In genomic region chr2:170250680-170251079, GRCm38 (mm10) we compare ENCODE assay signal across 21 mouse cellular contexts.
DNase-seq lines count a peak whose midpoint lies in the region; ATAC-seq and TF ChIP-seq lines count a peak whose summit lies in the region.
"Had no signal": no experiment of that assay in that cellular context is flagged by ENCODE, and none has a peak within 500 bp of the region (broad histone marks: within the 10 kb centered on the region; RNA-seq: fewer than 3 reads in every experiment).

No protein-coding gene starts in this region.

- no peak overlapping the region for H3K4me3 ChIP-seq in intestine, postnatal 0 days (ENCODE audit: low read depth, low read length)
- H3K4me3 ChIP-seq in intestine, embryonic 15.5 days (replicated peaks), result no peak overlapping the region
- no peak overlapping the region for H3K4me3 ChIP-seq in lung, embryonic 14.5 days (ENCODE audit: low read depth, low read length)
- H3K4me3 ChIP-seq in hindbrain, embryonic 11.5 days (ENCODE audit: low read depth, low read length), result no peak overlapping the region
- H3K4me3 ChIP-seq: embryonic facial prominence, embryonic 10.5 days; forebrain, embryonic 13.5 days; heart, embryonic 10.5 days; heart, embryonic 15.5 days; hindbrain, embryonic 12.5 days had no signal

- H3K4me1 ChIP-seq in intestine, postnatal 0 days (replicated peaks; ENCODE audit: control insufficient read depth, insufficient read depth, low read length), result no peaks in the 10 kb centered on the region
- H3K4me1 ChIP-seq in intestine, embryonic 15.5 days (replicated peaks), result no peaks in the 10 kb centered on the region
- H3K4me1 ChIP-seq in lung, embryonic 14.5 days (ENCODE audit: insufficient read depth), result no peaks in the 10 kb centered on the region; the same call in 1 of the 2 replicates
- H3K4me1 ChIP-seq in hindbrain, embryonic 11.5 days (replicated peaks; ENCODE audit: control insufficient read depth, insufficient read depth, low read length), result peaks cover 5% of the 10 kb centered on the region
- H3K4me1 ChIP-seq: heart, embryonic 15.5 days had no signal

- WGBS in intestine, postnatal 0 days, result 94% methylated on average over 2 of the region's 2 CpGs
- WGBS in intestine, embryonic 15.5 days, result 94% methylated on average over 2 of the region's 2 CpGs
- 93% methylated on average over 2 of the region's 2 CpGs for WGBS in lung, embryonic 14.5 days
- 89% methylated on average over 2 of the region's 2 CpGs for WGBS in hindbrain, embryonic 11.5 days

- no peaks in the 10 kb centered on the region for H3K9me3 ChIP-seq in intestine, postnatal 0 days (ENCODE audit: control insufficient read depth)
- H3K9me3 ChIP-seq in intestine, embryonic 15.5 days, result no peaks in the 10 kb centered on the region
- no peaks in the 10 kb centered on the region for H3K9me3 ChIP-seq in lung, embryonic 14.5 days (ENCODE audit: low read depth, low read length)
- no peaks in the 10 kb centered on the region for H3K9me3 ChIP-seq in hindbrain, embryonic 11.5 days (ENCODE audit: control insufficient read depth, low read length)
- H3K9me3 ChIP-seq: embryonic facial prominence, embryonic 10.5 days; forebrain, embryonic 13.5 days; heart, embryonic 10.5 days; heart, embryonic 15.5 days; hindbrain, embryonic 12.5 days had no signal

- H3K9ac ChIP-seq in intestine, postnatal 0 days (ENCODE audit: low read depth, low read length), result no peak overlapping the region
- H3K9ac ChIP-seq in intestine, embryonic 15.5 days, result no peak overlapping the region
- no peak overlapping the region for H3K9ac ChIP-seq in lung, embryonic 14.5 days
- no peak overlapping the region for H3K9ac ChIP-seq in hindbrain, embryonic 11.5 days (ENCODE audit: low read depth, low read length)
- H3K9ac ChIP-seq: forebrain, embryonic 13.5 days; forebrain, postnatal 0 days; heart, embryonic 15.5 days; hindbrain, embryonic 12.5 days had no signal

- TF ChIP-seq CTCF in intestine, postnatal 0 days (IDR thresholded peaks at IDR 0.05; ENCODE audit: low read depth), result peak; percentile 47
- 0 out of 2 replicates have a peak, but pooled peaks have one; percentile 23 for TF ChIP-seq CTCF in lung, embryonic 14.5 days (IDR thresholded peaks at IDR 0.05; ENCODE audit: low read depth)

- no peaks in the 10 kb centered on the region for H3K36me3 ChIP-seq in intestine, postnatal 0 days (ENCODE audit: control insufficient read depth, insufficient read depth)
- no peaks in the 10 kb centered on the region for H3K36me3 ChIP-seq in intestine, embryonic 15.5 days
- no peaks in the 10 kb centered on the region for H3K36me3 ChIP-seq in lung, embryonic 14.5 days (ENCODE audit: insufficient read depth)
- no peaks in the 10 kb centered on the region for H3K36me3 ChIP-seq in hindbrain, embryonic 11.5 days (ENCODE audit: control insufficient read depth, insufficient read depth, low read length)
- H3K36me3 ChIP-seq: embryonic facial prominence, embryonic 10.5 days; heart, embryonic 10.5 days; heart, embryonic 15.5 days; hindbrain, embryonic 12.5 days had no signal

- DNase-seq in CD4-positive, CD25-positive, alpha-beta regulatory T cell, adult 2 months (ENCODE audit: low read depth, low spot score), result peak; percentile 52
- no peak for DNase-seq in lung, embryonic 14.5 days
- no peak for DNase-seq in lung, postnatal 36 days
- DNase-seq in induced T-regulatory cell, adult 2 months (ENCODE audit: low read depth), result peak; percentile 38
- DNase-seq in hindbrain, embryonic 11.5 days (ENCODE audit: low spot score), result no peak
- DNase-seq: adrenal gland, adult 8-10 months; adrenal gland, postnatal 36 days; cerebellum, adult 2 months; cerebellum, postnatal 10 days; forebrain, postnatal 0 days; gastrocnemius, postnatal 36 days; heart, adult 11 months had no signal

- H3K4me2 ChIP-seq in intestine, postnatal 0 days (replicated peaks; ENCODE audit: low read depth), result no peak overlapping the region
- H3K4me2 ChIP-seq in intestine, embryonic 15.5 days (replicated peaks), result no peak overlapping the region
- H3K4me2 ChIP-seq in lung, embryonic 14.5 days, result no peak overlapping the region
- H3K4me2 ChIP-seq in hindbrain, embryonic 11.5 days (replicated peaks; ENCODE audit: low read depth, low read length), result no peak overlapping the region
- H3K4me2 ChIP-seq: forebrain, embryonic 13.5 days; heart, embryonic 15.5 days; hindbrain, embryonic 12.5 days had no signal

- ATAC-seq in CD4-positive, CD25-positive, alpha-beta regulatory T cell, adult 4 months, result no peak
- no peak for ATAC-seq in intestine, postnatal 0 days
- no peak for ATAC-seq in intestine, embryonic 15.5 days
- ATAC-seq in lung, embryonic 14.5 days (ENCODE audit: insufficient read depth), result no peak
- ATAC-seq in hindbrain, embryonic 11.5 days (ENCODE audit: low FRiP score), result no peak
- ATAC-seq: forebrain, embryonic 13.5 days; forebrain, postnatal 0 days; hindbrain, embryonic 16.5 days had no signal

- H3K27me3 ChIP-seq in intestine, postnatal 0 days (replicated peaks; ENCODE audit: control insufficient read depth, insufficient read depth, low read length), result no peaks in the 10 kb centered on the region
- H3K27me3 ChIP-seq in intestine, embryonic 15.5 days (replicated peaks), result no peaks in the 10 kb centered on the region
- H3K27me3 ChIP-seq in lung, embryonic 14.5 days (ENCODE audit: insufficient read depth, low read length), result no peaks in the 10 kb centered on the region
- no peaks in the 10 kb centered on the region for H3K27me3 ChIP-seq in hindbrain, embryonic 11.5 days (ENCODE audit: control insufficient read depth, insufficient read depth, low read length)
- H3K27me3 ChIP-seq: forebrain, embryonic 13.5 days; heart, embryonic 15.5 days; hindbrain, embryonic 12.5 days had no signal

- no peak overlapping the region for H3K27ac ChIP-seq in intestine, postnatal 0 days (ENCODE audit: low read depth, low read length)
- H3K27ac ChIP-seq in intestine, embryonic 15.5 days, result no peak overlapping the region
- no peak overlapping the region for H3K27ac ChIP-seq in lung, embryonic 14.5 days (ENCODE audit: low read depth)
- H3K27ac ChIP-seq in hindbrain, embryonic 11.5 days (ENCODE audit: low read depth, low read length), result no peak overlapping the region
- H3K27ac ChIP-seq: embryonic facial prominence, embryonic 10.5 days; forebrain, embryonic 13.5 days; heart, embryonic 10.5 days; heart, embryonic 15.5 days; hindbrain, embryonic 12.5 days had no signal

Comparison
In these comparisons a context has a peak if more than half of its experiments do, and no peak if none do; other contexts are left out.
1. DNase-seq: peak in CD4-positive, CD25-positive, alpha-beta regulatory T cell, adult 2 months (single experiment) and induced T-regulatory cell, adult 2 months (single experiment); none in lung, embryonic 14.5 days (single experiment), lung, postnatal 36 days (single experiment) and hindbrain, embryonic 11.5 days (single experiment).